Mouse (Mus musculus): Measurements from ENCODE around the gene Smox.

DNA sequence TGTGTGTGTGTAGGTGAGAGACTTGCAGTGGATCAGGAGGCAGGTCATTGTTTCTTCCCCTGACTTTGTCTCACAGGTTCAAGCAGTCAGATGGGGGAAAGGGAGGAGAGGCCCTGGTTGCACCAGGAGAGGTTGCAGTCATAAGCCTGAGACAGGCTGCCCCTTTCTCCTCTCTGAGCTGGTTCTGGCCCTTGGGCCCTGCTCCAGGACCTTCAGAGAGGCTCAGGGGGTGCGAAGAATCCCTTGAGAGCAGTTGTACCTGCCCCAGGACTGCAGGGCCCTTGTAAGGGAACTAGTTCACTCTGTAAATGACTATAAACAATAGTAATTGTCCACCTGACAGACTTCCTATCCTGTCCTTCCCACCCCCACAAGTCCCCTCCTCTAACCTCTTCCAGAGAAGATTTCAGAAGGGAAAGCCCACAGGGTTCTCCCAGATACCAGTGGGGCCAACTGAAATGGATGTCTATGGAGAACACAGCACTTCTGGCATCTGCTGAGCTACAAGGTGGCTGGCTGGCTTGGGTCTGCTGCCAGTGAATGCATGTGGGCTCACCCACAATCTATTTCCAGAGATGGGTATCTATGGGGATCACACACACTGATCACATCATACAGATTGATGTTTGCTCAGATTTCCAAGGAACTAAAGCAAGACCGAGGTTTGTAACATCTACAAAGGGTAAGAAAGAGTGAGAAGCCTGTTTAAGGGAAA lies 69.1 kb downstream of the Smox start:
- TF ChIP-seq CTCF (IDR thresholded peaks at IDR 0.05; ENCODE audit: low read depth) (no peak), EP300 (IDR thresholded peaks at IDR 0.05; ENCODE audit: low read depth) (no peak)

Data from liver, embryonic 14.5 days (tissue).